Mouse (Mus musculus): ENCODE results near the gene Slc16a10.
A peak's percentile ranks its signal among the peaks of the same experiment; 100 is the strongest.

Gene Slc16a10

DNA sequence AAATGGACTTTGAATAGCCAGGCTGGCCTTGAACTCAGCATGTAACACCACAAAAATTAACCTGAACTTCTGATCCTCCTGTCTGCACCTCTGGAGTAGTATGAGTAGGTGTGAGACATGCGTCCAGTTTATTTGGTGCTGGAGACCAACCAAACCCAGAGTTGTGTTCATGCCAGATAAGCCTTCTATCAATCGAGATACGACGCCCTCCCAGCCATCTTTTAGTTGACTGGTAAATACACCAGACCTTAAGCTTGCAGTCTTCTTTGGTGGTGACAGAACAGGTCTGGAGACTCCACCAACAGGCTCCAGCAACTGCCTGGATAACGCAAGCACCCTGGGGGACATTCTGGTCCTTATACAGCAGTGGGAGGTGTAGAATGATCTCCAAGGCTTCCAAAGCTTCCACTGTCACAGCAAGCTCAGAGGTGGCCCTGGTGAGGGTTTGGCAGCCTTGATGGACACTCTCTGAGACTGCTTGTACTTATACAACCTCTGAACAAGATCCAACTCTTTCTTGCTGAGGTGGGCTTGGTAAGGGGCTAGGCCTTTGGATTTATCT is 7.6 kb upstream of the Slc16a10 start:
- DNase-seq (ENCODE audit: extremely low read depth, low read depth), result peak; percentile 23

DNA sequence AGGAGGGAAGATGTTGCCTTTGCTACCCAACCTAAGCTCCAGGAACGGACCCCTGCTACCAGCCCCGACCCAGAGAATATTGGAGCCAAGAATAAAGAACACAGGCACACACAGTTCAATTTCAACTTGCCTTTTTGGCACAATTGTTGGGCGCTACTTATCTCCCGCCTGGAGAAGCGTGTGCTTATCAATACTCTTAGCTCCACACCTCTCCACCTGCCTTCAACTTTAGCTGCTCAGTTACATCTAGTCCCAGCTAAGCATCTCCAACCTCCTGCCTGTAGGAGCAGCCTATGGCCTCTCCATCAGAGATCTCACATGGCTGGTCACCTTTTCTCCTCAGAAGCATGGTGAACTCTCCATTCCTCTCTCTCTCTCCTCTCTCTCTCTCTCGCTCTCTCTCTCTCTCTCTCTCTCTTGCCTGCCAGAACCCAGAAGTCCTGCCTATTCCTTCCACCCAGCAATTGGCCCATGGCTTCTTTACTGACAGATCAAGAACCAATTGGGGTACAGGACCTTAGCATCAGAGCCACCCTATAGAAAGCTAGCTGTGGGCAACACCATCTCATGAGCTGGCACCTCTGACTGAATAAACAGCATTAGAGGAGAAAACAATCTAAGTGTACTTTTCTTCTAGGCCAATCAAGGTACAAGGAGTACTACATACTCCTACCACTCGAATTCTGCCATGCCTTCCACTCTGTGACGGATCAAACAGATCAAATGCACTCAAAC is 5.4 kb upstream of the Slc16a10 start:
- DNase-seq (ENCODE audit: extremely low read depth, low read depth), result no peak

DNA sequence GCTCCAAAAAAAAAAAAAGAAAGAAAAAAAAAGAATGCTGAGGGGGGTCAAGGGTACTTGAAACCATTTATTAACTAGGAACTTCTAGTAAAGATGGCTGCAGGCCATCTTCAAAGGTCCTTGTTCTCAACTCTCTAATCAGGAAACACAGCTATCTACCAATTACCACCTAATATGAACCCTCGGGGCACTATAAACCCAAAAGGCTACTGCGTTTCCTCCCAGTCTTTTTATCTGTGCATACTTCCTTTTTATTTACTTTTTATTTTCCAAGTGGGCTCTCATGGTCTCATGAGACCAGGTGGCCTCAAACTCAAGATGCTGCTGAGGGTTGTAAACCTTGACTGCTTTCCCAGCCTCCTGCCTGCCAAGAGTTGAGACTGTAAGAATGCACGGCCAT is 4.4 kb upstream of the Slc16a10 start:
- DNase-seq (ENCODE audit: extremely low read depth, low read depth), result peak; percentile 43

DNA sequence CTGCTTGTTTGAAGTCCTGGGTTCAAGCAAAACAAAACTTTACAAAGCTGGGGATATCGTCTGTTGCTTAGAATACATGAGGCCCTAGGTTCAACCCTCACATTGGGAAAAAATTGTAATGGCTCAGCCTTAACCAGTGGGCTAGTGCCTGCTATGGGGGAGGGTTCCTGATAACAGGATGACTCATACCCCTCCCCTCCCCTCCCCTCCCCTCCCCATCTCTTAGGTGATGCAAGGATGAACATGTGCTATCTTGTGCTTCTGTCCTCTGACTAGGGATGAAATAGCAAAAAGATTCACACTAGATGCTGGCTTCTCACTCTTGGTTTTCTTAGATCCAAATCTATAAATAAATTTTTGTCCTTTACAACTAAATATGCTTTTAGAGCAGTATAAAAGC is 2.8 kb upstream of the Slc16a10 start:
- no peak for DNase-seq (ENCODE audit: extremely low read depth, low read depth)

DNA sequence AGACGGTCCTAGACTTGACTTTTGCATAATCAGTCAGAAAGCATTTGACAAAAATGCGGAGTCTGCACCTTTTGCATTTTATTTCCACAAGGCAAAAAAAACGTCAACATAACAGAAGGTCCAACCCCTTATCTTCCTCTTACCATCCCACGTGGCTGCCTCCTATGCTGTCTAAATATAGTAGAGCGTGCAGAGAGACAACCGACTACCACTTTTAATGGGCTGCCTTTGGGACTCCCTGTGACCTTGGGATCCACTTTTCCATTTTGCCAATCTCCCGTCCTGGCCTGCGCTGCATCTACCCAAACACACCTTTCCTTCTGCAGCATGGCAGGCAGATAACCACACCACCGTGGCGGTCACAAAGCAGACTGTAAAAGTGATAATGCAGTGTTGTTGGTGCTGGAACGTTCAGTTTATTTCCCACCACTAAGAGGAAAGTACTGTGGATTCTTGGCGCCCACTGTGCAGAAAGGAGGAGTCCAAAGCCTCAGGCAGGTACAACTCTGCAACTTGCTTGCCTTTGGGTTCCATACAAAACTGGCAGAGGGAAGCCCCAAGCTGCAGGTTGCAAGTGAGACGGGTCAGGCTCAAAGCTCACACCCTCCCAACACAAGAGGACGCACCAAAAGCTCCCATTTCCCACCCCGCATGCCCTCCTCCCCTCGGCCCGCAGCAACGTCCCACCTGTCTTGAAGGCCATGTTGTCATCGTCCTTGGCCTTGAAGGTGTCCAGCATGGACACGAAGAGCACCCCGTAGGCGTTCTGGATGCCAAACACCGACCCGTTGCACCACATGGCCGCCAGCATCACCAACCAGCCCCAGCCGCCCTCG is 824 bp downstream of the Slc16a10 start:
- DNase-seq (ENCODE audit: extremely low read depth, low read depth), result peak; percentile 59

DNA sequence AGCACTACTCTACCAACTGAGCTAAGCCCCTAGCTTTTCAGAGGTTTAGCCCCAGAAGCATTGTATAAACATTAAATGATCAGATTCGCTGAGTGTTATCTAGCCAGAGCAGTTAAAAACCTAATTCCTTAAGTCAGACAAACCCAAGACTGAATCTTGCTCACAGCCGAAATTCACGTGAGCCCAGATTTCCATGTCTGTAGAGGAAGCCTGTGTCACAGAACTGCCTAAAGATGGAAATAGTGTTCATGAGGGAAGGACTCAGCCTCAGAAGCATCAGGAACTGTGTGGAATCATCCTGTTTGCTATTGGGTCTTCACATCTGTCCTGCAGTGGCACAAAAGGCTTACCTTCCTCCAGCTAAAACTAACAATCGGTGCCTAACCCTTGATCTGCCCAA is 2.4 kb downstream of the Slc16a10 start:
- DNase-seq (ENCODE audit: extremely low read depth, low read depth), result no peak

DNA sequence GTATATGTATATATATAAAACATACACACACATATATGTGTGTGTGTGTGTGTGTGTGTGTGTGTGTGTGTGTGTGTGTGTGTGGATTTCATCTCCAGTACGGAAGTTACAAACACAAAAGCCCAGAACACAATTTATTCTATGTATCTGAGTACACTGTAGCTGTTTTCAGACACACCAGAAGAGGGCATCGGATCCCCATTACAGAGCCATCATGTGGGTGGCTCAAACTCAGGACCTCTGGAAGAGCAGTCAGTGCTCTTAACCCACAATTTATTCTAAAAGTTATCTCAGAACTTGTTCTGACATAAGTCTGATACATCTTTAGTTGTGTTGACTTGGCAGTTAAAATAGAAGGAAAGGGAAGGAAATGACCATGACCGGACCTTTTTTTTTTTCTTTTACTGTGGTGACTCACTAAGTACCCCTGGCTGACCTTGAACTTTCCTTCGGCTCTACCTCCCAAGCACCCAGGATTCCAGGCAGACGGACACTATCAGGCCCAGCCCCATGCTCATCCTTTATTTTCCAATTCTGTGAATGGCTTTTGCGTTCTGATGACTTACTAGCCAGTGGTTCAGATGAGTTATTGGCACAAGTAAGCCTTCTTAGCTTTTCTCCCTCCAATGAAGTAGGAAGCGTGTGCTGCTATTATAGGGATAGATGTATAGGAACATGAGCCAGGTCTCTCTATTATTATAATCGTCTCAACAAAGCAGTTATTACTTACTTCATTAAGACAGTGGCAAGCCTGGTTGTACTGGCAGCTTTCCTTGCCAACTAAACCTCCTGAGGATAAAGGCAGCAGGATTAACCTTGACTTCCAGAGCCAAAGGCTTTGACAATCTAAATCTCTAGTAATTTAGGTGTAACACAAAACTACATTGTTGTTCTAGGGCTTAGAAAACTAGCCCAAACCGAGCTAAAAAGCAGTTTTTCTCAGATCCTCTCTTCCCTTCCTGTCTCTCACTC is 6.0 kb downstream of the Slc16a10 start:
- DNase-seq (ENCODE audit: extremely low read depth, low read depth), result no peak

DNA sequence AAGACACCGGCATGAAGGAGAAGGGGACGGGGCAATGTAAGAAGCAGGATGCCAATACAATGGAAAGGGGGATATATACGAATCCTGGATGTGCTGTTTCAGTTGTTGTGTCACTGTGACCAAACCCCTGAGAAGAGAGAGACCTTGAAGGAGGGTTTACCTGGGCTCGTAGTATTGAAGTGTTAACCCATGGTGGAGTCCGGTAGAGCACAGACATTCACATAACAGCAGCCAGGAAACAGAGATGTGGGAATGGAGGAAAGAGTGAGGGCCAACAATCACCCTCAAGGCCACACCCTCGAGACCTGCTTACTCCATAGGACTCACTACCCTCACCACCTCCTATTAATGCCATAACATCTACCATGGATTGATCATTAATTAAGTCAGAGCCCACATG is 7.2 kb downstream of the Slc16a10 start:
- no peak for DNase-seq (ENCODE audit: extremely low read depth, low read depth)

DNA sequence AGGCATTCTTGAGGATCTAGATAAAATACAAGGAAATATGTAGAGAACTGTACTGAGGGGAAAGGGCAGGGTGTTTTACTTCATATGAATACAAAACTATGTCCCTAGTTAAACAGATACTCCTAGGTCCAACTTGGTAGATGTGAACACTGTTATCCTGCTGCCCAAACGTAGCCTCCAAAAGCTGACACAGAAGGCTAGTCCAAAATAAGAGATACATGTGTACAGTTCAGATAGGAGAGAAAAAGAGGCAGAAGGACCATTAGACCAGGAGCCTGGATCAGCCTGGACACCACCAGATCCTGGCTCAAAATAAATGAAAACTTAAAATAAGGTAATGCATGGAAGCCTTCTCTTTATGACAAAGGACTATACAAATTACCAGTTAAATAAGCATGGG is 8.4 kb downstream of the Slc16a10 start:
- no peak for DNase-seq (ENCODE audit: extremely low read depth, low read depth)

DNA sequence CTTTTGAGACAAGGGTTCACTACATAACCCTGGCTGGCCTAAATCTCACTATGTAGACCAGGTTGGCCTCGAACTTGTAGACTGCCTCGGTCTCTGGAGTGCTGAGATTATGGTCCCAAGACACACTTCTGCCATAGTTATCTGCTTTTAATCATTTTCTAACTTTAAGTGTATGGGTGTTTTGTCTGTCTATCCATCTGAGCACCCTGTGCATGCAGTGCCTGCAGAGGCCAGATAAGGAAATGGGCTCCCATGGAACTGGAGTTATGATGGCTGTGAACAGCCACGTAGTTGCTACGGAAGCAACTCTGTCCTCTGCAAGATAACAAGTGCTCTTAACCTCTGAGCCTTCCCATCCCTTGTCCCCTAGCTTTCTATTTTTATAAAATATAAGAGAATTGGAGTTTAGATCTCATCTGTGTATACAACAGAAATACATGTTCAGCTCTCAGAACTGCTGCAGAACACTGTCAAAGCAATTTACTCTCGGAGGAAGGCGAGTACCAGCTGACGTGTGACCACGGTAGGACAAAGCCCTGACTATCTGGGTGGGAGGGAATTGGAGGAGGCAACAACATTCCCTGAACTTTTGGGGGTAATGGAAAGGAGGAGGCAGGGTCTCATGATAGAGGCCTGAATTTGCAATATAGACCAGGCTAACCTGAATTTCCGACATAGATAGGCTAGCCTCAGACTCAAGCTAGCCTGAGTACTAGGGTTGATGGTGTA is 10.2 kb downstream of the Slc16a10 start:
- peak; percentile 99 for DNase-seq (ENCODE audit: extremely low read depth, low read depth)

DNA sequence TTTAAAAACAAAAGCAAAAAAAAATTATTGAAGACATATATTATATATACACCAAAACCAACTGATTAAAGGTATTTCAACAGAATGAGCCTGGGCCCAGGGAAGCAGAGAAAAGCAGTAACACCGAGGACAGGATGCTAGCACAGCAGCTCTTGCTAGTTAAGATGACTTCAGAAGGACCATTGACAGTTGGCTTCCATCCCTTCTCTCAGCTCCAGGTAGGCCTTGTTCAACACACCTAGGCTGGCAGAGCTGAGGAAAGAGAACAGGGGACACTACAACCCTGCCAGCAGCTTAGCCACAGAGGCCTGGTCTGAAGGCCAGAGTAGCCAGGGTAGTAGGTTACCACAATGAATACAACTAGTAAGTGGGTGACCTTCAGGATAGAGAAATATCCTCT is 11.9 kb downstream of the Slc16a10 start:
- no peak for DNase-seq (ENCODE audit: extremely low read depth, low read depth)

DNA sequence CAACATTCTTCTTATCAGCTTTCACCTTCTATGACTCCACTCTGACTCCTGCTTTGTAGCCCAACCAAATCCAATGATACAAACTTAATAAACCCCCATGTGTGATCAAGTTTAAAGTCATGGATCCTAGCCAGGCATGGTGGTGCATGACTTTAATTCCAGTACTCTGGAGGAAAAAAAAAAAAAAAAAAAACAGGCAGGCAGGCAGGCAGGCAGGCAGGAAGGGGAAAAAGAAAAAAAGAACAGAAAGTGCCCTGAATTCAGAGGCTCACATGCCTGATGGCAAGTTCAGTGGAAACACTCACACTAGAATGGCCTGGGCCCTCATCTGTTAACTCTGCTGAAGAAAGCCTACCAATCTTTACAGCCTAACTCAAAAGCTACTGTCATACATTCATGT is 12.9 kb downstream of the Slc16a10 start:
- no peak for DNase-seq (ENCODE audit: extremely low read depth, low read depth)

DNA sequence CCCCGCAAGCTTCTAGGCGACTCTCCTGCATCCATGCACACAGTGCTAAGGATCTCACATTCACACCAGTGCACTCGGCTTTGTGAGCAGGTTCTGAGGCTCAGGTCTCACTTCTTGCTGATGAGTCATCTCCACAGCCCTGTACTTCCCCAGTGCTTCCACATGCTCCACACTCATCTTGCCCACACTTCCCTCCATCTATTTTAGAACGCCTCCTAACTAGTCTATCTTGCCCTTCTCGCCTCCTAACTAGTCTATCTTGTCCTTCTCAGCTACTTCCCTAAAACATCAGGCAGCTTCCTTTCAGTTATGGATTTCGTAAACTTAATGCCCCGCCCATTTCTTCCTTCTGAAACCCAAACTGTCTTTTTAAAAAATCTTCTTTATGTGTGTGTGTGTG is 13.6 kb downstream of the Slc16a10 start:
- DNase-seq (ENCODE audit: extremely low read depth, low read depth), result peak; percentile 94

DNA sequence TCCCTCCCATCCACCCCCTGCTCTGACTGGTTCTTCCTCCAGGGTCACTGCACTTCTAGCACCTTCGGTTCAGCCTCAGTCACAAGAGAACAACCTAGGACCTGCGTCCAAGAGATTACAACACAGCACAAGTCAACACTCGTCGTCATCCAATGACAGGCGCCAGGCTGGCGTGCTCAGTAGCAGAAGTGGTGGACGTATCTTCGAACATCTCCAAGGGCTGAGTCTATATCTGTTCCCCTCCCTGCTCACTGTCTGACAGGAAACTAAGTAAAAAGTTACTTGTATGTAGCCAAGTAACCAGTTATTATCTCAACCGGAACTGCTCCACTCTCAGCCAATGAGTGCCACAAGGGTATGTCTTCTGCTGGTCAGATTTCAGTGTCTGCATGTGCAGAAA is 16.9 kb downstream of the Slc16a10 start:
- DNase-seq (ENCODE audit: extremely low read depth, low read depth), result peak; percentile 95

DNA sequence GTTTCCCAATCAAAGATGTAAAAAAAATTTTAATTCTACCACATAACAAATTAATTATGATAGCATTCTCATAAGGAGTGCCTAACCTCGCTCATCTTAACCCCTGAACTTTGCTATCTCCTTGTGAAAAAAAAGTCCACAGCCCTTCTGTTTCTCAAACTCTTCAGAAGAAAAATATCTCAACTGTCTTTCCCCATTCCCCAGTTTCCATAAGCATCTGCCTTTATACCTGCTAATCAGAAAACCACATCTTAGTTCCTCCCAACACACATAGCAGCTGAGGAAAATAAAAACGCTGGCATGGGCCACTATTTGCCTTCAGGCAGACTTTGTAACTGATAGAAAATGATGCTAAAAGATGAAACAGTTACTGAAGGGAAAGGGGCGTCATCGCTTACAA is 17.5 kb downstream of the Slc16a10 start:
- DNase-seq (ENCODE audit: extremely low read depth, low read depth), result peak; percentile 46

DNA sequence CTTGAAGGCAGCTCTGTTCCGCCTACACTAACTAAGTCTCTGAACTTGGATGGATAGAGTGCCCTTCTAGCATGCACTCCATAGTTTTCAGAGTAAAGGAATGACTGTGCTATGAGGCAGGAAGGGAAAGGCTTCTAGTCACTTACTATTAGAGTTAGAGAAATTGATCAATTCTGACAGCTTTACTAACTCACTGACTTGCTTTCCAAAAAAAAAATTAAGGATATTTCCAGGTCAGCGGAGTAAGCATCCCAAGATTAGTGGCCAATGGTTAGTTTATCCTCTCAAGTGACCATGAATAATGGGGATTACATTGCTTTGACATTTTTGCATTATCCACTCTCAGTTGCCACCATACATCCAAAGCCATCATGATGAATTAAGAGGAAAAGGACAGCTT is 18.0 kb downstream of the Slc16a10 start:
- no peak for DNase-seq (ENCODE audit: extremely low read depth, low read depth)

DNA sequence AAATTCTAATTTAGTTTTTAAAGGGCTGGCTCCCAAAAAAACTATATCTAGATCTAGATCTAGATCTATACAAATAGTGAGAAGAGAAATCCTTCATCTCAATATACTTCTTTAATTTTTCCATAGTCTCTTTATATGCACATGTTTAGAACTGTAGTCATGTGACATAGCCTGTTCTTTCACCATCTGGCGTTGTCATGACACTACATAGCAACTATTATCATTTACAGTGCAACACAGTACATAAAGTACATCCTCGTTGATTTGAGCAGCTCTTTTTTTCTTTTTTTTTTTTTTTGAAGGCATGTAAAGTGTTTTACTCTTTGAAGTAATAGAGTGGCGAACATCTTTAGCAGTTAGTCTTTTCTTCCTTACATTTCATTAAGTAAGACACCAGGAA is 22.6 kb downstream of the Slc16a10 start:
- no peak for DNase-seq (ENCODE audit: extremely low read depth, low read depth)

DNA sequence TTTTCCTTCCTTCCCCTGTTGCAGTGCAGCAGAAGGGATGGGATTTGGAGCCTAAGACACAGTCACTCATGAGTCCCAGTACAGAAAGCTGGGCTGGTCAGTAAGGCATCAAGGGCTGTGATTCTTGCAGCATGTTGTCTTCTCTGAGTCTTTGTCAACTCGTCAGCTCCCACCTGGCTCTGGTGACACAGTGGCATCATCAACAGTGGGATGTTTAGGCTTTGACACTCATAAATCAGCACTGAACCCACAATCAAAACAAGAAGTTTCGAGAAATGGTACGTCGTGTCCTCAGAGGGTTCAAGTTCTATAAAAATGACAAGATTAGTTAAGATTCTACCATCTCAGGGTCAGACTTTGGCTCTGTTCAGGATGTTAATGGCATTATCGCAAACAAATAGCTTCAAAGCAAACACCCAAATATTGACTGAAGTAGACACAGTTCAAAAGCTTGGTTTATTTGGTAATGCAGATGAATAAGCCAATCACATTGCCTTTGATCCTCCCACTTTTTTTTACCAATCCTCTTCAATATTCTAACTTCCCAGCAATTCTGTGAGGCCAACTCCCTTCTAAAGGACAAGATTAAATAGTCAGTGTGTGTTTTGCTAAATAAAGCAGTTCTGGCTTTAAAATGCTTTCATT is 23.2 kb downstream of the Slc16a10 start:
- no peak for DNase-seq (ENCODE audit: extremely low read depth, low read depth)

DNA sequence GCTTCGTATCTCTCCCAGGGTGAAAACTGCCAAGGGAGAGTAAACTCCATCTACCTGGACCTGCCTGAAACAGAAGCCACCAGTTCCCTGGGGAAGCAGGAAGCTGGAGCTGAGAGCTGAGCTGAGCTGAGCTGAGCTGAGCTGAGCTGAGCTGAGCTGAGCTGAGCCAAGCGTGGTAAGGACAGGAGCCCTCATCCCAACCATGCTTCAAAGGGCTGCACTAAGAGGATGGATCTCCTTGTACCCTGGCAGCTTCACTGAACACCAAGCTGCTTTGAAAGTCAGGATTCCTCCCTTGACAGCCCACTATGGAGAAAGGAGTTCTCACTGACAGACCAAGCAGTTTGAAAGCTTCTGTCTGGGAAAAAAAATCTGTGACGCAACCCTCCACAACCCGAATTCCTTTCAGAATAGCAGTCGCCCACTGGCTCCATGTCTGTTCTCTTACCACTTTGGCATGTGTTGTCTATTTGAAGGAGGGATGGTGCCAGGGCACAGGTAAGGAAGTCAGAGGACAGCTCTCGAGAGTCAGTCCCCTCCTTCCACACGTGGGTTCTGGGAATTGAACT is 28.5 kb downstream of the Slc16a10 start:
- no peak for DNase-seq (ENCODE audit: extremely low read depth, low read depth)

DNA sequence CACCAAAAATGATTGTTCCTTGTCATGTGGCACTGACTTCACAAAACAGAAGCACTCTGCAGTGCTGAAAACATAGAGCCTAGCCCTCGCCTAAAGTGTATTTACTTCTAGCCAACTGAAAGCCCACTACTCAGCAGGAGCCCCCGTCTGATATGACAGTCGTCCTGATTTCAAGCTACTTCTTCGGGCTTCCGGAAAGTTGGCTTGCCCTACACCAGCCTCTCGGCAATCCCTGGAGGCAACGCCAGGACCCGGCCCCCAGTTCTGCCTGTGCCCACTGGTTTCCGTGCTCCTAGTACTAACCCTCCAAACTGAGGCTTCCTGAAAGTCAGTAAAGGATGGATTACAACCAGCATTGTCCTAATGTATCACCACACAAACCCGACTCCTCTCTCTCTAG is 29.8 kb downstream of the Slc16a10 start:
- no peak for DNase-seq (ENCODE audit: extremely low read depth, low read depth)

Data from MEL-GATA-1-ER (cell line).